Mouse (Mus musculus) lung, embryonic 16.5 days (tissue): ENCODE measurements at regions not wholly inside any gene's neighbourhood (a gene's known extent, or its start where the extent isn't known, plus 50 kb on each side); places are given as distances from the start of the nearest gene placed in this dataset.
A peak's percentile ranks its signal among the peaks of the same experiment; 100 is the strongest.

Experiments used
- ATAC-seq: fragments of 200-750 bp; cut with Nextera tagmentation; 2 replicates; pipeline ENCODE4 v1.8.0; 2017; ENCODE audit warnings: low read depth, mild to moderate bottlenecking, moderate library complexity
- H3K27ac ChIP-seq: fragments of 300-500 bp; sonication (generic); 2 replicates; pipeline ENCODE4 v1.5.1; 2014; ENCODE audit warnings: mild to moderate bottlenecking, control low read depth, low read length
- H3K27me3 ChIP-seq: fragments of 300-500 bp; sonication (generic); 2 replicates; pipeline ENCODE4 v1.6.1; 2014; ENCODE audit warnings: low read depth, low read length, mixed read lengths; ENCODE audit not compliant: control insufficient read depth, insufficient read depth
- H3K36me3 ChIP-seq: fragments of 300-500 bp; sonication (generic); 2 replicates; pipeline ENCODE4 v1.6.1; 2014; ENCODE audit warnings: low read length; ENCODE audit not compliant: control insufficient read depth, insufficient read depth
- H3K4me1 ChIP-seq: fragments of 300-500 bp; sonication (generic); replicated peaks from 2 replicates; pipeline ENCODE4 v1.6.1; 2014; ENCODE audit warnings: low read length, mixed read lengths; ENCODE audit not compliant: control insufficient read depth, insufficient read depth
- H3K4me2 ChIP-seq: fragments of 300-500 bp; sonication (generic); 2 replicates; pipeline ENCODE4 v1.6.1; 2014; ENCODE audit warnings: low read depth, low read length, control low read depth
- H3K4me3 ChIP-seq: fragments of 300-500 bp; sonication (generic); 2 replicates; pipeline ENCODE4 v1.5.1; 2014; ENCODE audit warnings: mild to moderate bottlenecking, low read length, control low read depth
- H3K9ac ChIP-seq: fragments of 300-500 bp; sonication (generic); 2 replicates; pipeline ENCODE4 v1.6.1; 2014; ENCODE audit warnings: low read length, control low read depth
- H3K9me3 ChIP-seq: fragments of 300-500 bp; sonication (generic); 2 replicates; pipeline ENCODE4 v1.6.1; 2016; ENCODE audit warnings: low read length; ENCODE audit not compliant: control insufficient read depth
- WGBS: fragments of 180-500 bp; shearing (Covaris S2); extraction: QIAGEN DNeasy Blood & Tissue Kit; methylation state at CpG from one replicate; pipeline ENCODE4 v1.1.7; 2014; 5-methylcytosine and 5-hydroxymethylcytosine counted together

GRCm38 (mm10) chr16:50690818-50691217 is 99.9 kb upstream of the Ccdc54 start:
- H3K9ac ChIP-seq = no peak overlapping the region
- 67% methylated on average over 7 of the region's 7 CpGs for WGBS
- no peaks in the 10 kb centered on the region for H3K9me3 ChIP-seq
- H3K4me3 ChIP-seq = no peak overlapping the region
- no peaks in the 10 kb centered on the region for H3K27me3 ChIP-seq
- no peaks in the 10 kb centered on the region for H3K4me1 ChIP-seq
- no peak overlapping the region for H3K27ac ChIP-seq
- H3K4me2 ChIP-seq = no peak overlapping the region
- no peaks in the 10 kb centered on the region for H3K36me3 ChIP-seq
- no peak for ATAC-seq

DNA sequence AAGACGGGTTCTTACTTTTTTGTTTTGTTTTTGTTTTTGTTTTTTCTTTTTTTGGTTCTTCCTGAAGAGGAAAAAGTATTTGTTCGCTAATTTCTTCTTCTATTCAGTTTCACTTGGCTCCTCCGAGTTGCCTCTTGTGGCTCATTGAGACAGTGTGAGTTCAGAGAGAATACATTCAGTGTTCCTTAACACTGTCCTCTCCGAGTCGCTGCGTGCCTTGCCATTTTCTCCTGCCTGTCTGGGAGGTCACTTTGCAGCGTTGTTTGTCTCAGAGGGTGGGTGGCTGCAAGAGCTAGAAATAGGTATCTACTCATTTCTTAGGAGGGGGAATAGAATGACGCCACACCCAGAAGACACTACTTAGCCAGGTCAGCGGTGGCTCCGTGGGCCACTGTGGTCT is 98.6 kb upstream of the Ccdc54 start:
- peak overlapping the region; percentile 49 for H3K4me3 ChIP-seq
- H3K4me1 ChIP-seq = no peaks in the 10 kb centered on the region
- ATAC-seq = no peak
- H3K9ac ChIP-seq = peak overlapping the region; percentile 59
- no peak overlapping the region for H3K27ac ChIP-seq
- H3K9me3 ChIP-seq = no peaks in the 10 kb centered on the region
- H3K27me3 ChIP-seq = no peaks in the 10 kb centered on the region
- H3K4me2 ChIP-seq = peak overlapping the region; percentile 58
- 48% methylated on average over 10 of the region's 10 CpGs for WGBS
- no peaks in the 10 kb centered on the region for H3K36me3 ChIP-seq

DNA sequence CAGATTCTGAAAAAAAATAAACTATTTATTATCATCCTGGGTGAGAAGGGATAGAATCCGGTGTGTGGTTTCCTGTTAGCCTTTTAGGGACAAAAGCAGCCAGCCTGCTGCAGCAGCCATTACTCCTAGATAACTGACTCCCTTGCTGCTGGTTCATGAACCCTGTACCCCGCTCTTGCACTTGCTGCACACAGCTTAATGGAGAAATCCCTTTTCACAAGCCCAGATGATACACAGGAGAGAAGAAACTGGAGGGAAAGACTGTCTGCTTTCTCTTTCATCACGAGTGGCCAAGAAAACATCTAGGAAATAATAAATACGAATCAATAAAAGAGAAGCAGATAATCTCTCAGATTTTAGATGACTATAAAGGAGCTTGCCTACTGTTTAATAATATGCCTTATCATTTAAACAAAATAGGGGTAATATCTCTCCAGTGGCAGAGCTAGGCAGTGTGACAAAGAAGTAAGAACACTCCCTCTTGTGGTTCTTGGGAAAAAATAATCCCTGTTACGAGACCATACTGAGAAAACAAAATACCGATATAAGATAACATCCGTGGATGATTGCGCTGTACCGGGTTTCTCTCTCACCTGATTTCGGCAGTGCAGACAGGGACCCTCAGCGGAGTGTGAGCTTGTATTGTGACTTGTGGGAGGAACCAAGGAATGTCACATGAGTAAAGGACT is 98.0 kb upstream of the Ccdc54 start:
- Histone ChIP-seq H3K36me3 (no peaks in the 10 kb centered on the region), H3K4me3 (peak overlapping the region; percentile 49), H3K27me3 (no peaks in the 10 kb centered on the region), H3K9ac (peak overlapping the region; percentile 59), H3K4me1 (no peaks in the 10 kb centered on the region), H3K9me3 (no peaks in the 10 kb centered on the region), H3K4me2 (peak overlapping the region; percentile 58), H3K27ac (no peak overlapping the region)
- 40% methylated on average over 11 of the region's 11 CpGs for WGBS
- ATAC-seq = no peak

- Histone ChIP-seq H3K4me2 (no peak overlapping the region), H3K27me3 (no peaks in the 10 kb centered on the region), H3K9me3 (no peaks in the 10 kb centered on the region), H3K9ac (no peak overlapping the region), H3K36me3 (no peaks in the 10 kb centered on the region), H3K4me3 (no peak overlapping the region), H3K4me1 (no peaks in the 10 kb centered on the region), H3K27ac (no peak overlapping the region)
- ATAC-seq = no peak
- WGBS = 68% methylated on average over 6 of the region's 6 CpGs
Observed at GRCm38 (mm10) chr16:50679698-50680097, 88.7 kb upstream of the Ccdc54 start.

- Histone ChIP-seq H3K4me3 (no peak overlapping the region), H3K36me3 (no peaks in the 10 kb centered on the region), H3K4me1 (no peaks in the 10 kb centered on the region), H3K27ac (no peak overlapping the region), H3K4me2 (no peak overlapping the region), H3K27me3 (no peaks in the 10 kb centered on the region), H3K9ac (no peak overlapping the region), H3K9me3 (no peaks in the 10 kb centered on the region)
- WGBS = 53% methylated on average over 5 of the region's 5 CpGs
- no peak for ATAC-seq
Observed at GRCm38 (mm10) chr16:50673339-50673738, 82.4 kb upstream of the Ccdc54 start.

- H3K4me3 ChIP-seq = no peak overlapping the region
- WGBS = 68% methylated on average over 5 of the region's 5 CpGs
- no peak overlapping the region for H3K9ac ChIP-seq
- no peak overlapping the region for H3K4me2 ChIP-seq
- H3K27me3 ChIP-seq = no peaks in the 10 kb centered on the region
- H3K9me3 ChIP-seq = no peaks in the 10 kb centered on the region
- H3K4me1 ChIP-seq = no peaks in the 10 kb centered on the region
- no peak overlapping the region for H3K27ac ChIP-seq
- ATAC-seq = no peak
- no peaks in the 10 kb centered on the region for H3K36me3 ChIP-seq
Observed at GRCm38 (mm10) chr16:50672713-50673112, 81.8 kb upstream of the Ccdc54 start.

DNA sequence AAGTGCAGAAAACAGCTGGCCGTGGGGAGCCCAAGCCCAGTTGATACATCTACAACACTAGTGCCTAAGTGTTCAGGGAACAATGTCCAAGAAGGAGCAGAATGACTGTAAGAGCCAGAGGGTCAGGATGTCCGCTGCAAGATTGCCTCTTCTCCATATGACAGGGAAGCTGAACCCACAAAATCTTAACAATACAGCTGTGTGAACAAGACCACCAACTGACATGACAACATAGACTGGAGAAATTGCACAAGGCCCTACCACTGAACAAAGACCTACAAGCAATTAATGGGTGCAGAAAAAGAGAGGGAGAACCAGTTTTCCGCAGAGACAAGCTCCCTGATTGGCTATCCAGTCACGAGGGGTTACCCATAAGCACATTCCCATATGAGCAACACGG is 80.2 kb upstream of the Ccdc54 start:
- ATAC-seq = no peak
- H3K4me3 ChIP-seq = no peak overlapping the region
- H3K27me3 ChIP-seq = no peaks in the 10 kb centered on the region
- H3K36me3 ChIP-seq = no peaks in the 10 kb centered on the region
- 86% methylated on average over 5 of the region's 5 CpGs for WGBS
- no peak overlapping the region for H3K27ac ChIP-seq
- no peak overlapping the region for H3K4me2 ChIP-seq
- H3K9ac ChIP-seq = no peak overlapping the region
- H3K4me1 ChIP-seq = no peaks in the 10 kb centered on the region
- no peaks in the 10 kb centered on the region for H3K9me3 ChIP-seq

DNA sequence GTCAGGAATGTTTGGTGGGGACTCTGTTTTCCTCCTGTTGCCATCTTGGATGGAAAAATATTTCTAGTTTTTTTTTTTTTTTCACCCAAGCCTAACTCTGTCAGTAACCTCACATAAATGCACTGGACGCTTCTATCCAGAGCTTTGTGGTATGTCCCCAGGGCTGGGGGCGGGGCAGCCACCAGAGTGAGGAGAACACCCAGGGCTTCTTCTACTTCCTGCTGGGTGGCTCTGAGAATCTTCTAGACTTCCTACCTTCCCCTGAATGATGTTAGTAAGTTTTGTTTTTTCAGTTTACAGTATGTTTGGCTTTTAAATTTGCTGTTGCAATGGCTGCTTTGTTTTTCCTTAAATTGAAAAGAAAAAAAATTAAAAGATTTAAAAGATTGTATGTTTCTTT is 73.3 kb upstream of the Ccdc54 start:
- Histone ChIP-seq H3K4me3 (no peak overlapping the region), H3K9ac (no peak overlapping the region), H3K27ac (no peak overlapping the region), H3K9me3 (no peaks in the 10 kb centered on the region), H3K36me3 (no peaks in the 10 kb centered on the region), H3K4me1 (no peaks in the 10 kb centered on the region), H3K27me3 (no peaks in the 10 kb centered on the region), H3K4me2 (no peak overlapping the region)
- no peak for ATAC-seq
- 41% methylated on average over 2 of the region's 2 CpGs for WGBS
